Mouse (Mus musculus) stomach, postnatal 0 days (tissue): ENCODE data around the gene Ndufaf2.

ENCODE experiments used
- CTCF ChIP-seq: IDR thresholded peaks from 2 replicates; pipeline ENCODE4 v1.5.1; 2016; ENCODE audit warnings: antibody characterized with exemption, low read depth, mild to moderate bottlenecking, moderate library complexity
- EP300 ChIP-seq: optimal IDR thresholded peaks from 2 replicates; pipeline ENCODE3; 2016; ENCODE audit warnings: antibody characterized with exemption

DNA sequence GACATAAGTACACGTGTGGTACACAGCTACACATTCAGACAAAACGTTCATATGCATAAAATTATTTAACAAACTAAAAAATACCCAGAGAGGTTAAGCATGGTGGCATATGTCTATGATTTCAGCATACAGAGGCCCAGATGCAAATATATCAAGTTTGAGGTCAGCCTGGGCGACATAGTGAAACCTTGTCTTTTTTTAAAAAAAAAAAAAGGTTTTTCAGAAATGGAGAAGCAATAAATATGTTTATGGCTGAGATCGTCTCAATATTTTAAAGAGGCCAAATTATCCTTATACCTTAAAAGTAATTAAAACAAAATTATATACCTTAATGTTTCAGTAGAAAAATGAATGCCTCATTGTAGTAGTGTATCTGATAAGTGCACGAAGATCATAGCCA lies 49.7 kb upstream of the Ndufaf2 start:
- TF ChIP-seq CTCF (no peak), EP300 (no peak)
